Mouse (Mus musculus): ENCODE results near the gene Nck1. TPM values are rescaled to one million over a fixed set of nuclear protein-coding genes. Genes with fewer than 3 reads are reported as not detected.

Nck1 gene
- total and polyA plus RNA-seq, 2 experiments from 2014 or later, result 37.9 to 58.8 TPM

- DNase-seq (ENCODE audit: low spot score) (no peak), ATAC-seq (ENCODE audit: insufficient read depth, low read depth) (no peak)
- Histone ChIP-seq H3K9me3 (replicated peaks; ENCODE audit: control insufficient read depth, low read length) (no peaks in the 10 kb centered on the region), H3K4me1 (ENCODE audit: control insufficient read depth, insufficient read depth) (peaks cover 10% of the 10 kb centered on the region), H3K27ac (ENCODE audit: low read depth) (no peak overlapping the region), H3K27me3 (ENCODE audit: control insufficient read depth, insufficient read depth, low read length) (no peaks in the 10 kb centered on the region), H3K4me3 (ENCODE audit: low read depth, low read length) (no peak overlapping the region), H3K4me2 (ENCODE audit: low read depth, low read length) (no peak overlapping the region), H3K9ac (replicated peaks; ENCODE audit: low read depth, low read length) (no peak overlapping the region), H3K36me3 (replicated peaks; ENCODE audit: control insufficient read depth, insufficient read depth, low read length) (peaks cover 7% of the 10 kb centered on the region; the same call in 1 of the 2 replicates)
- WGBS, result 93% methylated on average over 5 of the region's 5 CpGs
- no peak for TF ChIP-seq EP300 (IDR thresholded peaks at IDR 0.05; ENCODE audit: low read depth)
- no peak for TF ChIP-seq CTCF (IDR thresholded peaks at IDR 0.05; ENCODE audit: low read depth)
These were observed 80.6 kb downstream of the Nck1 start for GRCm38 (mm10) chr9:100465380-100465779.

- no peak for DNase-seq (ENCODE audit: low spot score)
- 68% methylated on average over 2 of the region's 2 CpGs for WGBS
- no peak overlapping the region for H3K4me2 ChIP-seq (ENCODE audit: low read depth, low read length)
These were observed 82.2 kb downstream of the Nck1 start for GRCm38 (mm10) chr9:100463771-100464170.

GRCm38 (mm10) chr9:100462098-100462497 is 83.8 kb downstream of the Nck1 start:
- no peak for TF ChIP-seq CTCF (IDR thresholded peaks at IDR 0.05; ENCODE audit: low read depth)
- TF ChIP-seq EP300 (IDR thresholded peaks at IDR 0.05; ENCODE audit: low read depth), result no peak
- WGBS, result 74% methylated on average over 4 of the region's 4 CpGs
- Histone ChIP-seq H3K9ac (replicated peaks; ENCODE audit: low read depth, low read length) (no peak overlapping the region), H3K27ac (ENCODE audit: low read depth) (peak overlapping the region; percentile 14; the same call in 1 of the 2 replicates), H3K9me3 (replicated peaks; ENCODE audit: control insufficient read depth, low read length) (no peaks in the 10 kb centered on the region), H3K4me3 (ENCODE audit: low read depth, low read length) (no peak overlapping the region), H3K27me3 (ENCODE audit: control insufficient read depth, insufficient read depth, low read length) (no peaks in the 10 kb centered on the region), H3K36me3 (replicated peaks; ENCODE audit: control insufficient read depth, insufficient read depth, low read length) (peaks cover 19% of the 10 kb centered on the region; the same call in 1 of the 2 replicates), H3K4me1 (ENCODE audit: control insufficient read depth, insufficient read depth) (peaks cover 3% of the 10 kb centered on the region), H3K4me2 (ENCODE audit: low read depth, low read length) (no peak overlapping the region)
- ATAC-seq (ENCODE audit: insufficient read depth, low read depth) (0 out of 2 replicates have a peak, but pooled peaks have one; percentile 16), DNase-seq (ENCODE audit: low spot score) (no peak)

More at GRCm38 (mm10) chr9:100463771-100464170, 82.2 kb downstream of the Nck1 start:
- H3K36me3 ChIP-seq (replicated peaks; ENCODE audit: control insufficient read depth, insufficient read depth, low read length), result peaks cover 17% of the 10 kb centered on the region; the same call in 1 of the 2 replicates
- peaks cover 10% of the 10 kb centered on the region for H3K4me1 ChIP-seq (ENCODE audit: control insufficient read depth, insufficient read depth)
- H3K27ac ChIP-seq (ENCODE audit: low read depth), result no peak overlapping the region
- no peak for TF ChIP-seq CTCF (IDR thresholded peaks at IDR 0.05; ENCODE audit: low read depth)
- no peak for TF ChIP-seq EP300 (IDR thresholded peaks at IDR 0.05; ENCODE audit: low read depth)
- no peak for ATAC-seq (ENCODE audit: insufficient read depth, low read depth)
- H3K27me3 ChIP-seq (ENCODE audit: control insufficient read depth, insufficient read depth, low read length), result no peaks in the 10 kb centered on the region
- H3K9me3 ChIP-seq (replicated peaks; ENCODE audit: control insufficient read depth, low read length), result no peaks in the 10 kb centered on the region
- H3K4me3 ChIP-seq (ENCODE audit: low read depth, low read length), result no peak overlapping the region
- no peak overlapping the region for H3K9ac ChIP-seq (replicated peaks; ENCODE audit: low read depth, low read length)

- H3K4me1 ChIP-seq (ENCODE audit: control insufficient read depth, insufficient read depth), result no peaks in the 10 kb centered on the region
- DNase-seq (ENCODE audit: low spot score), result no peak
- no peak overlapping the region for H3K4me2 ChIP-seq (ENCODE audit: low read depth, low read length)
These were observed 84.3 kb downstream of the Nck1 start for GRCm38 (mm10) chr9:100461671-100462070.

GRCm38 (mm10) chr9:100460203-100460602 is 85.7 kb downstream of the Nck1 start:
- 88% methylated on average over 9 of the region's 9 CpGs for WGBS
- ATAC-seq (ENCODE audit: insufficient read depth, low read depth) (no peak), DNase-seq (ENCODE audit: low spot score) (no peak)

More at GRCm38 (mm10) chr9:100461671-100462070, 84.3 kb downstream of the Nck1 start:
- no peak for TF ChIP-seq CTCF (IDR thresholded peaks at IDR 0.05; ENCODE audit: low read depth)
- TF ChIP-seq EP300 (IDR thresholded peaks at IDR 0.05; ENCODE audit: low read depth), result no peak
- Histone ChIP-seq H3K4me3 (ENCODE audit: low read depth, low read length) (no peak overlapping the region), H3K27me3 (ENCODE audit: control insufficient read depth, insufficient read depth, low read length) (no peaks in the 10 kb centered on the region), H3K27ac (ENCODE audit: low read depth) (peak overlapping the region; percentile 14; the same call in 1 of the 2 replicates), H3K9ac (replicated peaks; ENCODE audit: low read depth, low read length) (no peak overlapping the region), H3K36me3 (replicated peaks; ENCODE audit: control insufficient read depth, insufficient read depth, low read length) (peaks cover 19% of the 10 kb centered on the region; the same call in 1 of the 2 replicates), H3K9me3 (replicated peaks; ENCODE audit: control insufficient read depth, low read length) (no peaks in the 10 kb centered on the region)
- 0 out of 2 replicates have a peak, but pooled peaks have one; percentile 42 for ATAC-seq (ENCODE audit: insufficient read depth, low read depth)
- 57% methylated on average over 9 of the region's 9 CpGs for WGBS

More at GRCm38 (mm10) chr9:100460203-100460602, 85.7 kb downstream of the Nck1 start:
- no peaks in the 10 kb centered on the region for H3K9me3 ChIP-seq (replicated peaks; ENCODE audit: control insufficient read depth, low read length)
- no peaks in the 10 kb centered on the region for H3K27me3 ChIP-seq (ENCODE audit: control insufficient read depth, insufficient read depth, low read length)
- no peak overlapping the region for H3K4me2 ChIP-seq (ENCODE audit: low read depth, low read length)
- H3K27ac ChIP-seq (ENCODE audit: low read depth), result peak overlapping the region; percentile 50; the same call in 1 of the 2 replicates
- H3K4me3 ChIP-seq (ENCODE audit: low read depth, low read length), result no peak overlapping the region
- TF ChIP-seq EP300 (IDR thresholded peaks at IDR 0.05; ENCODE audit: low read depth), result no peak
- no peak for TF ChIP-seq CTCF (IDR thresholded peaks at IDR 0.05; ENCODE audit: low read depth)
- peaks cover 19% of the 10 kb centered on the region; the same call in 1 of the 2 replicates for H3K36me3 ChIP-seq (replicated peaks; ENCODE audit: control insufficient read depth, insufficient read depth, low read length)
- no peak overlapping the region for H3K9ac ChIP-seq (replicated peaks; ENCODE audit: low read depth, low read length)
- H3K4me1 ChIP-seq (ENCODE audit: control insufficient read depth, insufficient read depth), result no peaks in the 10 kb centered on the region

Measured in heart, postnatal 0 days (tissue).